Mouse (Mus musculus) bone marrow macrophage, adult 2 months (primary cell): ENCODE data around the gene Slx1b. TPM values are rescaled to one million over a fixed set of nuclear protein-coding genes. Genes with fewer than 3 reads are reported as not detected.
A peak's percentile ranks its signal among the peaks of the same experiment; 100 is the strongest.
"Not testable (repeated sequence)": the region's sequence is repeated elsewhere in the genome, so short reads cannot be mapped to it uniquely, and the experiment has no call there.

Source experiments
- H3K27ac ChIP-seq: 2 replicates; pipeline ENCODE4 v1.5.1; 2012; ENCODE audit warnings: low read depth, low read length; ENCODE audit not compliant: insufficient read depth
- H3K4me1 ChIP-seq: 2 replicates; pipeline ENCODE4 v1.6.1; 2012; ENCODE audit warnings: low read length; ENCODE audit not compliant: control insufficient read depth, insufficient read depth
- H3K4me3 ChIP-seq: 2 replicates; pipeline ENCODE4 v1.5.1; 2012; ENCODE audit warnings: mild to moderate bottlenecking, low read length, moderate library complexity; ENCODE audit not compliant: insufficient read depth
- CTCF ChIP-seq: IDR thresholded peaks from 2 replicates; pipeline ENCODE4 v1.5.1; 2012; ENCODE audit warnings: low read depth, mild to moderate bottlenecking, low read length, moderate library complexity
- POLR2A ChIP-seq: IDR thresholded peaks from 2 replicates; pipeline ENCODE4 v1.6.1; 2012; ENCODE audit warnings: mild to moderate bottlenecking, low read depth, low read length, borderline replicate concordance
- polyA plus RNA-seq: library from polyadenylated mRNA; stranded (reverse); fragments of >200 nt; gene quantifications from 2 replicates; pipeline ENCODE4 v1.2.4, GENCODE M21; 2012; ENCODE audit not compliant: missing spikeins, insufficient read depth, insufficient read length

The Slx1b gene
- polyA plus RNA-seq, 1 experiment: 8.4 TPM

- Histone ChIP-seq H3K4me3 (peak within 1 kb of the TSS; percentile 96), H3K27ac (peak within 1 kb of the TSS; percentile 81), H3K4me1 (peaks cover 18% of the 10 kb centered on the region)
- TF ChIP-seq CTCF (no peak), POLR2A (no peak)
Measured at GRCm38 (mm10) chr7:126695210-126695611, 373 bp downstream of the Slx1b start, which contains the start of gene Bola2. Gene Bola2 (plus strand): TSS chr7:126695401.

GRCm38 (mm10) chr7:126694441-126695051 is 1.0 kb downstream of the Slx1b start:
- Histone ChIP-seq H3K4me1 (peaks cover 17% of the 10 kb centered on the region), H3K27ac (peak overlapping the region; percentile 11; the same call in 1 of the 2 replicates)

DNA sequence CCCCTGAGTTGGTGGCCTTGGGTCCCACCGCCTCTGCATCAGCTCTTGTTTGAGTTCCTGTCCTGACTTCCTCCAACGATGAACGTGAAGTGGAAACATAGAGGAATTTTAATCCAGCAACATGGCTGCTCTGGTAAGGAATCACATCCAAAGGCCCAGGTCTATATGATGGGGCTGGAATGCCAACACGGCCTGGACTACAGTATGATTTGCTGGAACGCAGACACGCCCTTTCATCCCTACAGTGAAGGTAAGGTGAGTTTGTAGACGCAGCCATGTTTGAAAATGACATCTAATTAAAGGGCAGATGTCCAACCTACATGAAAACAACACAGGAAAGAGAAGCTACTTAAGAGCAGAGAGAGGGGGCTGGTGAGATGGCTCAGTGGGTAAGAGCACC is 1.8 kb downstream of the Slx1b start:
- H3K4me1 ChIP-seq: peaks cover 17% of the 10 kb centered on the region
- no peak overlapping the region for H3K27ac ChIP-seq
- no peak overlapping the region for H3K4me3 ChIP-seq

More at GRCm38 (mm10) chr7:126694441-126695051, 1.0 kb downstream of the Slx1b start:
- H3K4me3 ChIP-seq: peak overlapping the region; percentile 40
- TF ChIP-seq POLR2A (no peak), CTCF (no peak)

DNA sequence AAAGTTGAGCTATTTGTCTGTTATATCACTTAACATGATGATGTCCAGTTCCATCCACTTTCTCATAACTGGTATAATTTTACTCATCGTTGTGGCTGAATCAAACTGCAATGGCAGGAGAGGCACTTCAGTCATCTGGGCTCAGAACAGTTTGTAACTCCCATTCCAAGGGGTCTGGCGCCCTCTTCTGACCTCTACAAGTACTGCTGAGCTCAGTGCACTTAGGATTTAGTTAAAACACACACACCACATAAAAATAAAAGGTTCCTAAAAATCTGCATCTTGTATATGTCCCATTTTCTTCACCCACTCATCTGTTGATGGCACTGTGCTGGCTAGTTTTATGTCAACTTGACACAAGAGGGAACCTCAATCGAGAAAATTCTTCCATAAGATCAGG is 2.3 kb downstream of the Slx1b start:
- Histone ChIP-seq H3K27ac (no peak overlapping the region), H3K4me3 (no peak overlapping the region), H3K4me1 (peaks cover 17% of the 10 kb centered on the region)
- TF ChIP-seq CTCF (peak; percentile 45), POLR2A (no peak)

More for the DNA sequence above, 1.8 kb downstream of the Slx1b start:
- TF ChIP-seq CTCF: no peak
- TF ChIP-seq POLR2A: no peak

DNA sequence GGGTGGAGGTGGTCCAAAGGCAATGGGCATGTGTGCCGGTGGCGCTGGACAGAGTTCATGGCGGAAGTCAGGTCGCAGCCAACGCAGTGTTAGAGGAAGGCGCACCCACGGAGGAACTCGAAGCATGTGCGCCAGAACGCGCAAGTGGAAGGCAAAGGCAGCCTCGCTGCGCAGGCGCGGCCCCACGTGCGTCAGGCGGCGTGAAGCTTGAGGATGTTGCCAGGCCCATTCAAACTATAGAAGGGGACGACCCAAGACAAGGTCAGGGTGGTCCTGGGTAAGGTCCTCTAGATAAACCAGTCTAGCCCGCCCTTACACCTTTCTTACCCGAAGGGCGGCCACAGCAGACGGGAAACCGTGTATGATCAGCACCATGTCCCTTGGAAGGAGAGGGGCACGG is 3.2 kb downstream of the Slx1b start:
- H3K4me3 ChIP-seq: no peak overlapping the region

GRCm38 (mm10) chr7:126691676-126692075 is 3.9 kb downstream of the Slx1b start:
- Histone ChIP-seq H3K27ac (no peak overlapping the region), H3K4me1 (peaks cover 9% of the 10 kb centered on the region), H3K4me3 (no peak overlapping the region)
- TF ChIP-seq CTCF: no peak
- TF ChIP-seq POLR2A: no peak

More for the DNA sequence above, 3.2 kb downstream of the Slx1b start:
- Histone ChIP-seq H3K4me1 (peaks cover 12% of the 10 kb centered on the region), H3K27ac (no peak overlapping the region)
- TF ChIP-seq CTCF (no peak), POLR2A (no peak)

GRCm38 (mm10) chr7:126690737-126691136 is 4.8 kb downstream of the Slx1b start:
- H3K4me3 ChIP-seq: no peak overlapping the region
- H3K27ac ChIP-seq: no peak overlapping the region
- TF ChIP-seq CTCF (no peak), POLR2A (no peak)
- H3K4me1 ChIP-seq: peaks cover 9% of the 10 kb centered on the region

DNA sequence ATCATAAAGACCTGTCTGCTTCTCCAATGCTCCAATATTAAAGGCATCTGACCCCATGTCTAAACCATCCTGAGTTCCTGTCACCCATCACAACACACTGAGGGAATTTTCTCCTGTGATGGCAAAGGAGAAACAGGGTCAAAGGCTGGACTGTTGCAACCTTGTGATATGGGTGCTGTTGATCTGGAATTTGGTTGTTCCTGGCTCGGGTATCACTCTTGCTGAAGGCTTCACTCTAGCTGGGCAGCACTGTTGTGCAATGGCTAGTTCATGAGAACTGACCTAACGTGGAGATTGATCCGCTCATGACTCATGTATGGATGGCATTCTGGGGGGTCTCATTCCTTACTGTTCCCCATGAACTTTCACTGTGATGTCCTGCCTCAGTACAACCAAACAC is 6.6 kb downstream of the Slx1b start:
- TF ChIP-seq CTCF (no peak), POLR2A (no peak)
- Histone ChIP-seq H3K4me1 (peaks cover 3% of the 10 kb centered on the region), H3K27ac (no peak overlapping the region), H3K4me3 (no peak overlapping the region)

DNA sequence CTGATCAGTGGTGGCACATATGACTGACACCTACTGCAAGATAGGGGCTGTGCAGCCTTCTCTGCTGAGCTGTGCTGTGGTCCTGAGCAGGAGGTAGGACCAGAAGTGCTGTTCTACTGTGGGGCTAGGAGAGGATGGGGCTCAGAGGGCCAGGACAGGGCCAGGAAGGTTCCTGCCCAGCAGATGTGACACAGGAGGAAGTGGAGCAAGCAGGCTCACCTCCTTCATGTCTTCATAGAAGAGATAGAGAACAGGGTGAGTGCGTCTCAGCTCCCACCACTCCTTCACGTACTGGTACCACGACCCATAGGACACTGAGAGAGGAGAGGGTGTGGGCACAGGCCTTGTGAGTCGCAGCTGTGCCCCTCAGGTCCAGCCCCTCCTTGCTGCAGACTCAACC is 7.4 kb downstream of the Slx1b start:
- H3K4me1 ChIP-seq, H3K4me3 ChIP-seq, H3K27ac ChIP-seq: not testable (repeated sequence)

- Histone ChIP-seq H3K27ac (no peak overlapping the region), H3K4me1 (peaks cover 12% of the 10 kb centered on the region), H3K4me3 (no peak overlapping the region)
- no peak for TF ChIP-seq POLR2A
- no peak for TF ChIP-seq CTCF
Measured at GRCm38 (mm10) chr7:126681221-126681620, 14.4 kb downstream of the Slx1b start.
